Mouse (Mus musculus) liver, embryonic 14.5 days (tissue): ENCODE measurements around the gene Hipk2.

ENCODE experiments used
- CTCF ChIP-seq: IDR thresholded peaks from 2 replicates; pipeline ENCODE4 v1.5.1; 2016; ENCODE audit warnings: antibody characterized with exemption, low read depth, control low read depth
- EP300 ChIP-seq: IDR thresholded peaks from 2 replicates; pipeline ENCODE4 v1.6.1; 2016; ENCODE audit warnings: antibody characterized with exemption, low read depth

DNA sequence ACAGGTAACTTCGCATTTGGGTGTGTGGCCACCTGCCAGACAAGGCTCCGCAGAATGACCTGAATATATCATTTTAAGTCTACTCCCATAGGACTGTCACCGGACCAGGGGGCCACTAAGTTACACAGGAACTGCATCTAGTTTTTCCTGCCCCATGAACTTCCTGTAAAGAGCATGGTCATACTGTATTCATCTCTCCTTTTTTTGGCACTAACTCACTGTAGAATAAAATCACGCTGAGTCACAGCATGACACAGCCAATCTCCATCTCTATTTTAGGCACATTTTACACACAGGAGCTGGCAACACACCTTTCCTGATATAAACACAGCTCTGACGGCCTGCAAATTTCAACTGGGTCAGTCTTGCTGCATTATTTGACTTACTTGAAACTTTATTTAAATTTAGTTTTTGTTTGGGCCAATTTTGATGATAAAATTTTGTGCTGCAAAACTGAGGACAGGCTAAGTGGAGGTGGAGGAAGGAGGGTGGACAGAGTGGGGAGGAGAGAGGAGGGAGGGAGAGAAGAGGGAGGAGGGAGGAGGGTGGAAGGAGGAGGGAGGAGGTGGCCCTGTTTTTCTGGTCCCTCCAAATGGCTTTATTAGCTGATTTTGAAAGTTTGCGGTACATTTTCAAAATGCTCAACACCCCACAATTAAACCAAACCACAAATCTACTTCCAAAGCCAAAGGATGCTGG, 88.0 kb downstream of the Hipk2 start:
- TF ChIP-seq EP300: no peak
- no peak for TF ChIP-seq CTCF
